Mouse (Mus musculus): Measurements from ENCODE around the gene Cfap61.

DNA sequence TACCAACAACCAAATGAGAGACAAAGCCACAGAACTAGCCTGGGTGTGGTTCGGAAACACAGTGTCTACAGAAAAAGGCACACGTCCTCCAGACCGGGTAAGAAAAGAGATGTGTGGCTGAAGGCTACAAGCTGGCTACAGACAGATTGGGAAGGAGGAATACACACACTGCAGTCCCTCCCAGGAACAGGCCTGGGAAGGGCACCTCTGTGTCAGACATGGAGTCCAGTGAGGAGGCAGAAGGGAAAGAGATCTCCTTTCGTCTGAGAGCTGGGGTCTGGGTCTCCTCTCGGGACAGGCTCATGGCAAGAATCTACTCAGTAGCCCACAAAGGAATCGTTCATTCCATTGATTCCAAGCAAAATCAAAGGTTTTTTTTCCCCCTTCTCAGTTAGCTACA is 170.8 kb downstream of the Cfap61 start:
- TF ChIP-seq CTCF (IDR thresholded peaks at IDR 0.05; ENCODE audit: borderline replicate concordance, control insufficient read depth, extremely low read depth, insufficient read depth, low read length, poor library complexity): no peak
- TF ChIP-seq POLR2A (IDR thresholded peaks at IDR 0.05; ENCODE audit: control insufficient read depth, extremely low read depth, insufficient read depth, low read length, poor library complexity): no peak
